12 mouse cellular contexts compared by ENCODE assay signal in genomic region chr3:60407906-60408305, GRCm38 (mm10).
A peak's percentile ranks its signal among the peaks of the same experiment; 100 is the strongest.
DNase-seq lines count a peak whose midpoint lies in the region; ATAC-seq and TF ChIP-seq lines count a peak whose summit lies in the region.
"Had no signal": no experiment of that assay in that cellular context is flagged by ENCODE, and none has a peak within 500 bp of the region (broad histone marks: within the 10 kb centered on the region; RNA-seq: fewer than 3 reads in every experiment).

No protein-coding gene starts in this region.

- peak; percentile 44 for DNase-seq in liver, adult 2 months (ENCODE audit: extremely low read depth, low read depth, low spot score)
- DNase-seq in liver (no peak), MN1 (ENCODE audit: low spot score) (peak; percentile 49)
- peak; percentile 55 for DNase-seq in naive thymus-derived CD4-positive, alpha-beta T cell, adult 2 months (ENCODE audit: low read depth)
- no peak for DNase-seq in cerebellum, postnatal 10 days
- DNase-seq in left cerebral cortex, postnatal 14 days (ENCODE audit: low spot score in 2 of 2) = no peak
- DNase-seq in ovary, postnatal 10 days (ENCODE audit: low spot score) = no peak

- no peak overlapping the region for H3K27ac ChIP-seq in liver, adult 2 months (replicated peaks; ENCODE audit: insufficient read depth, low read depth, low read length)
- peak overlapping the region; percentile 38; the same call in 1 of the 2 replicates for H3K27ac ChIP-seq in liver, embryonic 12.5 days
- H3K27ac ChIP-seq: midbrain, embryonic 13.5 days; neural tube, embryonic 12.5 days had no signal

- ATAC-seq in liver, embryonic 12.5 days = peak; percentile 41; the same call in 1 of the 2 replicates
- ATAC-seq: midbrain, embryonic 13.5 days had no signal

- no peak overlapping the region for H3K4me2 ChIP-seq in liver, embryonic 12.5 days
- H3K4me2 ChIP-seq: midbrain, embryonic 13.5 days; neural tube, embryonic 12.5 days had no signal

- H3K4me1 ChIP-seq in liver, adult 2 months (ENCODE audit: control insufficient read depth, insufficient read depth, low read length) = peaks cover 5% of the 10 kb centered on the region
- peaks cover 25% of the 10 kb centered on the region for H3K4me1 ChIP-seq in liver, embryonic 12.5 days
- H3K4me1 ChIP-seq: midbrain, embryonic 13.5 days; neural tube, embryonic 12.5 days; stomach, embryonic 15.5 days had no signal

- H3K9ac ChIP-seq in liver, adult 2 months (ENCODE audit: low read depth, low read length) = 0 out of 2 replicates have a peak overlapping the region, but pooled peaks have one; percentile 21
- H3K9ac ChIP-seq in liver, embryonic 12.5 days = no peak overlapping the region
- H3K9ac ChIP-seq: midbrain, embryonic 13.5 days; neural tube, embryonic 12.5 days; stomach, embryonic 15.5 days had no signal

- no peak overlapping the region for H3K4me3 ChIP-seq in liver, adult 2 months (ENCODE audit: insufficient read depth, low read depth, low read length)
- H3K4me3 ChIP-seq in liver, embryonic 12.5 days = no peak overlapping the region
- H3K4me3 ChIP-seq: midbrain, embryonic 13.5 days; neural tube, embryonic 12.5 days had no signal

- no peaks in the 10 kb centered on the region for H3K36me3 ChIP-seq in liver, adult 2 months (ENCODE audit: control insufficient read depth, insufficient read depth, low read length)
- H3K36me3 ChIP-seq in liver, embryonic 12.5 days = no peaks in the 10 kb centered on the region
- H3K36me3 ChIP-seq: liver, embryonic 15.5 days; midbrain, embryonic 13.5 days; neural tube, embryonic 12.5 days; stomach, embryonic 15.5 days had no signal

- no peaks in the 10 kb centered on the region for H3K79me2 ChIP-seq in liver, adult 2 months (ENCODE audit: control insufficient read depth, insufficient read depth, low read length)

- intact Hi-C loops in left cerebral cortex, postnatal 14 days (cut with DNase I) = no loop called here

- WGBS in liver, adult 2 months = 30% methylated on average over 1 of the region's 1 CpGs
- 50% methylated on average over 1 of the region's 1 CpGs for WGBS in liver, embryonic 12.5 days (ENCODE audit: insufficient replicate concordance)

- TF ChIP-seq CTCF in liver, adult 2 months (IDR thresholded peaks at IDR 0.05; ENCODE audit: low read depth, low read length) = no peak

- no peak for TF ChIP-seq POLR2A in liver, adult 2 months (IDR thresholded peaks at IDR 0.05; ENCODE audit: extremely low read depth, insufficient read depth, low read length)

- no peaks in the 10 kb centered on the region for H3K9me3 ChIP-seq in liver, embryonic 12.5 days (replicated peaks)
- H3K9me3 ChIP-seq: liver, embryonic 15.5 days; midbrain, embryonic 13.5 days; neural tube, embryonic 12.5 days; stomach, embryonic 15.5 days had no signal

- no peaks in the 10 kb centered on the region for H3K27me3 ChIP-seq in liver, adult 2 months (ENCODE audit: control insufficient read depth, insufficient read depth, low read length)
- no peaks in the 10 kb centered on the region for H3K27me3 ChIP-seq in liver, embryonic 12.5 days (replicated peaks)
- H3K27me3 ChIP-seq: liver, embryonic 15.5 days; midbrain, embryonic 13.5 days; neural tube, embryonic 12.5 days; stomach, embryonic 15.5 days had no signal

Comparison
In these comparisons a context has a peak if more than half of its experiments do, and no peak if none do; other contexts are left out.
1. DNase-seq: peak in liver, adult 2 months (single experiment), MN1 (single experiment) and naive thymus-derived CD4-positive, alpha-beta T cell, adult 2 months (single experiment); none in liver (single experiment), cerebellum, postnatal 10 days (0 of 2), left cerebral cortex, postnatal 14 days (0 of 2) and ovary, postnatal 10 days (single experiment).